Mouse (Mus musculus) hindbrain, embryonic 10.5 days (tissue): ENCODE results near the gene Smad3. TPM values are rescaled to one million over a fixed set of nuclear protein-coding genes. Genes with fewer than 3 reads are reported as not detected.

Experiments used
- DNase-seq: peaks from one replicate; pipeline ENCODE4 v3.0.0-alpha.2; 2017; ENCODE audit warnings: low spot score
- H3K27ac ChIP-seq: fragments of 300-500 bp; sonication (generic); 2 replicates; pipeline ENCODE4 v1.5.1; 2016; ENCODE audit warnings: mild to moderate bottlenecking, moderate library complexity
- H3K27me3 ChIP-seq: fragments of 300-500 bp; sonication (generic); 2 replicates; pipeline ENCODE4 v1.6.1; 2016; ENCODE audit warnings: mild to moderate bottlenecking; ENCODE audit not compliant: poor library complexity, insufficient read depth, severe bottlenecking
- H3K36me3 ChIP-seq: fragments of 300-500 bp; sonication (generic); 2 replicates; pipeline ENCODE4 v1.6.1; 2016; ENCODE audit warnings: mild to moderate bottlenecking, moderate library complexity
- H3K4me1 ChIP-seq: fragments of 300-500 bp; sonication (generic); replicated peaks from 2 replicates; pipeline ENCODE4 v1.6.1; 2016; ENCODE audit warnings: mild to moderate bottlenecking
- H3K4me3 ChIP-seq: fragments of 300-500 bp; sonication (generic); 2 replicates; pipeline ENCODE4 v1.5.1; 2016; ENCODE audit warnings: mild to moderate bottlenecking, moderate library complexity
- H3K9me3 ChIP-seq: fragments of 300-500 bp; sonication (generic); 2 replicates; pipeline ENCODE4 v1.6.1; 2016; ENCODE audit warnings: mild to moderate bottlenecking, moderate library complexity
- WGBS: fragments of 180-500 bp; shearing (Covaris S2); methylation state at CpG from one replicate; pipeline ENCODE4 v1.1.7; 2016; 5-methylcytosine and 5-hydroxymethylcytosine counted together
- polyA plus RNA-seq: library from polyadenylated mRNA; unstranded; fragments of >200 nt; fragmentation: Nextera tagmentation; extraction: Ambion mirVana; gene quantifications from 2 replicates; pipeline ENCODE4 v1.2.1, GENCODE M21; 2016

Smad3 gene
- polyA plus RNA-seq, 1 experiment from 2014 or later, result 24.2 TPM

DNA sequence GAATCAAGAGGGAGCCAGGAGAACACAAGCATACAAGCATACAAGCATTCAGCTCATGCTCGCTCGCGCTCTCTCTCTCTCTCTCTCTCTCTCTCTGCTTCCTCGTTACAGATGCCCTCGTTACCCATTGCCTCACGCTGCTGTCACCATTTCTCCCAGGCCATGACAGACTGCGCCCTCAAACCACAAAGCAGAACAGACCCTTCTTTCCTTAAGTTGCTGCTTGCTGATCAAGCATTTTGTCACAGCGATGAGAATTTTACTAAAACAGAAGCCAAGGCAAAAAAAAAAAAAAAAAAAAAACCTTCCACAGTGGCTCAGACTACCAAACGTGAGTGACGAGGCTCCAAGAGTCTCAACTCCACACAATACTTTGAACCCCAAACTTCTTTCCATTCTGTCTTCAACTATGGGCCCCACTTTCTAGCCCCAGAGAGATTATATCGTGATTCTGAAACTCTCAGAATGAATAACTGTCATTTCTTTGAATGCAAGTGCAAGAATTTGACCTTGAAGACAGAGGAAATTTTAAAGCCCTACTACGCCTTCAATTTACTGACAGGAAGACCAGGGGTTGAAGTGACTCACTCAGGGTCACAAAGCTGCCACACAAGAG is 19.6 kb downstream of the Smad3 start:
- 91% methylated on average over 12 of the region's 12 CpGs for WGBS
- H3K4me1 ChIP-seq, result peaks cover 93% of the 10 kb centered on the region

DNA sequence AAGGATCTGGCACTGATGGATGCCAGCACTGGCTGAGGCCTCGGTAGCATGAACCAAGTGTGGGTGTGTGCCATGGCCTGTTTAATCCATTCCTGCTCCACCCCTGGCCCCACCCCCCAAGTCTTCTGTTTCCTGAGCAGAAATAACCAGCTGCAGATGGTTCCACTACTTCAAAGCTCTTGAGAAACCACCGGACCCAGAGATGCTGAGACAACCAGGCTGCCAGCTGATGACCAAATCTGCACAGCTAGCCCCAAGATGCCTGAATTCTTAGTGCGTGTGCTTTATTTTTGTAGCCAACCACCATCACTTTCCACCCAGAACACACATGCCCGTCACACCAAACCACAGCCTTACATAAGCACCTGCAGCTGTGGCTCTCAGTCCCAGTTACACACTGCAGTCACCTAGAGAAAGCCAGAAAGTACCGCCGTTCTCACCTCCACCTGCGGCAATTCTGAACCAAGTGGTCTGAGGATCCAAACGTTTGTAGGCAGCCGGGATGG is 20.3 kb downstream of the Smad3 start:
- H3K4me1 ChIP-seq, result peaks cover 92% of the 10 kb centered on the region
- 80% methylated on average over 9 of the region's 9 CpGs for WGBS
- no peak for DNase-seq

More for the DNA sequence above, 19.6 kb downstream of the Smad3 start:
- Histone ChIP-seq H3K9me3 (no peaks in the 10 kb centered on the region), H3K27me3 (no peaks in the 10 kb centered on the region), H3K27ac (no peak overlapping the region), H3K36me3 (peaks cover 38% of the 10 kb centered on the region), H3K4me3 (no peak overlapping the region)
- DNase-seq, result no peak

DNA sequence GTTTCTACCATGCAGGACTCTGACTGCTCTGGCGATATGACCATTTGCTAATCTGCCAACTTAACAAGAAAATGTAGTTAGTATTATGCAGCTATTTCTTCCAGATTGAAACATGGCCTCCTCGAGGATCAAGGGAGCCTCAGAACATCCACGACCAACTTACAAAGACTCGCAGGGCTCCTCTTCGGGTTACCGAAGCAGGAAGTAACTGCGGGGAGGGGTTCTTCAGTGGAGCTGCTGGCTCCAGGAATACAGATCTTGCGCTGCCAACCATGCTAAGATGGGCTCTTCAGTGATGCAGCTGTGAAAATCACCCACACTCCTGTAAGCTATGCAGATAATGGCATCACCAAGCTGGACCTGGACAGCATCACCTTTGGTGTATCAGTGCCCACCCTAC is 23.5 kb downstream of the Smad3 start:
- Histone ChIP-seq H3K36me3 (peaks cover 37% of the 10 kb centered on the region), H3K27me3 (no peaks in the 10 kb centered on the region), H3K4me1 (peaks cover 79% of the 10 kb centered on the region), H3K9me3 (no peaks in the 10 kb centered on the region), H3K4me3 (no peak overlapping the region), H3K27ac (no peak overlapping the region)
- no peak for DNase-seq
- WGBS, result 87% methylated on average over 8 of the region's 8 CpGs

More for the DNA sequence above, 20.3 kb downstream of the Smad3 start:
- Histone ChIP-seq H3K36me3 (peaks cover 44% of the 10 kb centered on the region), H3K27ac (no peak overlapping the region), H3K9me3 (no peaks in the 10 kb centered on the region), H3K4me3 (no peak overlapping the region), H3K27me3 (no peaks in the 10 kb centered on the region)

DNA sequence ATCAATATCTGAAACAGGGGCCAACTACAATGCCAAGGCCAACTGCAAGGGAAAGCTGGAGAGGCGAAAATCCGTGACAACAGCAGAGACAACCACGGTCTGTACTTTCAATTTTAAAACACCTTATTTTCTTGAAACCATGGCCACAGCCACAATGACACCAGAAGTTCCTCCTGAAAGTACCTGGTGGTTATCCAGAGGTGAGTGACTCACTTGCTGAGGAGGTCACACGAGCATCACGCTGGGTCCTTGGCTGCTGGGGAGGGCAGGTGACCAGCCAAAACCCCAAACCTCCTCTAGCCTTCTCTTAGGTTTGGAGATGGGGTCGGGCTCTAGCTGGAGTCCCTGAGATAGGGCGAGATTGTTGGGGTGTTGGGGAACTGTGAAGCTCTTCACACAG is 25.1 kb downstream of the Smad3 start:
- 92% methylated on average over 7 of the region's 7 CpGs for WGBS
- Histone ChIP-seq H3K9me3 (no peaks in the 10 kb centered on the region), H3K4me3 (no peak overlapping the region), H3K27ac (no peak overlapping the region), H3K4me1 (peaks cover 72% of the 10 kb centered on the region), H3K27me3 (no peaks in the 10 kb centered on the region), H3K36me3 (peaks cover 33% of the 10 kb centered on the region)
- no peak for DNase-seq

DNA sequence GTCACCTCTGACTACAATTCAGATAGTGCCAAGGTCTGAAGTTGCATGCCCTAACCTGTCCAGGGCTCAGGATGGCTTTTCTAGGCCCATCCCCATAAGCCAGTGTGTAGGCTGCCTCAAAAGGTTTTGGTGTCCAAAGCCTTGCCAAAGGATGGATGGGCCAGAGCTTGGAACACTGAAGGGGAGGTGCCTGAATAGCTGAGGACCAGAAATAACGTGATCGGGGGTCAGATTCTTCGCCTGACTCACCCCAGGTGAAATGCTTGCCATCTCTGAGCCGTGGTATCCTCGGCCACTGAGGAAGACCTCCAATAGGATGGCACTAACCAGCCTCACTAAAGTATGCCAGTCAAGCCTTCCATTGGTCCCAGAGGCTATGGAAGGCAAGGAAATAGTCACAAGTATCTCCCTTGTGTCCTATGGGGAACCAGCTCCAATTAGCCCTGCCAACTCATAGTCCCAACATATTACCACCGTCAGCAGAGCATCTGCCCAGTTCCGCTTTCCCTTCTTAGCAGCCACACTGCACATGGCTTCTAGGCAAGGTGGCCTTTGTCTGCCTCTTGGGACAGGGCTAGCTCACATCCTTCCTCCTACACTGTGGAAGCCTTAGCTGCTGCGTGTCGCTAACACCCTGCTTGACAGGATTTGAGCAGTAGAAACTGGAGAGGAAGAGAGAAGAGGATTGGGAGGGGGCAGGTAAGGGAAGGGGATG is 26.5 kb downstream of the Smad3 start:
- H3K36me3 ChIP-seq, result peaks cover 37% of the 10 kb centered on the region
- H3K4me1 ChIP-seq, result peaks cover 70% of the 10 kb centered on the region
- H3K27ac ChIP-seq, result peak overlapping the region; percentile 6; the same call in 1 of the 2 replicates
- no peak overlapping the region for H3K4me3 ChIP-seq
- no peaks in the 10 kb centered on the region for H3K9me3 ChIP-seq
- no peaks in the 10 kb centered on the region for H3K27me3 ChIP-seq
- 91% methylated on average over 9 of the region's 9 CpGs for WGBS
- DNase-seq, result no peak

DNA sequence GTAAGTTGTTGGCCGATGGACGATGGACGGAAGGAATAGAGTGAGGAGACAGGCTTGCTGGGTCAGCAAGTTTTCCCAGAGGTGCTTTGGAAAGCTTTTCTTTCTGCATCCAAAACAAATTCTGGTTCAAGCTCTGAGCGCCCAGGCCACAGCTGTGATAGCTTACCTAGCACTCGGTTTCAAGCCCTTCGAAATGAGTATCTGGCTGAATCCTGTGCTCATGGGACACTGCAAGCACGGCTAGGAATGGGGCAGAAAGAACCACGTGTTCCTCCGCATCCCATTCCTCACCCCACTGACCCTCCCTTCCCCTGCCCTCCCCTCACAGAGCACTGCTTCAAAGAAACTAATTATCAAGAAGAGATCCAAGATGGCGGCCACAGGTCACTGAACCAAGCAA is 28.8 kb downstream of the Smad3 start:
- H3K9me3 ChIP-seq, result no peaks in the 10 kb centered on the region
- H3K27ac ChIP-seq, result no peak overlapping the region
- 84% methylated on average over 10 of the region's 10 CpGs for WGBS
- H3K4me1 ChIP-seq, result peaks cover 52% of the 10 kb centered on the region
- H3K4me3 ChIP-seq, result no peak overlapping the region
- no peaks in the 10 kb centered on the region for H3K27me3 ChIP-seq
- H3K36me3 ChIP-seq, result peaks cover 49% of the 10 kb centered on the region
- no peak for DNase-seq

DNA sequence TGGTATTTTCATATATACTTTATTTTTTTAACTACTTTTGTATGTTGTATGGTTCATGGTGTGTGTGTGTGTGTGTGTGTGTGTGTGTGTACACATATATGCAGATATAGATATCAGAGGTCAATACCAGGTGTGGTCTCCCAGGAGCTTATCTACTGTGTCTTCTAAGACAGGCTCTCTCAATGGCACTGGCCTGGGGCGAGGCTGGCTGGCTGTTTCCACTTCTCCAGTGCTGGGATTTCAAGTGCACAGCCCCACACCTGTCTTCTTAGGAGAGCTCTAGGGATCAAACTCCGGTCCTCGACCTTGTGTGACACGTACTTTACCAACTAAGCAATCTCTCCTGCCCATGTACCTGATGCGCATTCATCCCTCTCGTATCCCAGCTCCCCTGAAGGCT is 30.7 kb downstream of the Smad3 start:
- Histone ChIP-seq H3K4me3 (no peak overlapping the region), H3K36me3 (peaks cover 37% of the 10 kb centered on the region), H3K27me3 (no peaks in the 10 kb centered on the region), H3K9me3 (no peaks in the 10 kb centered on the region), H3K27ac (no peak overlapping the region), H3K4me1 (peaks cover 50% of the 10 kb centered on the region)
- WGBS, result 92% methylated on average over 6 of the region's 6 CpGs
- no peak for DNase-seq

DNA sequence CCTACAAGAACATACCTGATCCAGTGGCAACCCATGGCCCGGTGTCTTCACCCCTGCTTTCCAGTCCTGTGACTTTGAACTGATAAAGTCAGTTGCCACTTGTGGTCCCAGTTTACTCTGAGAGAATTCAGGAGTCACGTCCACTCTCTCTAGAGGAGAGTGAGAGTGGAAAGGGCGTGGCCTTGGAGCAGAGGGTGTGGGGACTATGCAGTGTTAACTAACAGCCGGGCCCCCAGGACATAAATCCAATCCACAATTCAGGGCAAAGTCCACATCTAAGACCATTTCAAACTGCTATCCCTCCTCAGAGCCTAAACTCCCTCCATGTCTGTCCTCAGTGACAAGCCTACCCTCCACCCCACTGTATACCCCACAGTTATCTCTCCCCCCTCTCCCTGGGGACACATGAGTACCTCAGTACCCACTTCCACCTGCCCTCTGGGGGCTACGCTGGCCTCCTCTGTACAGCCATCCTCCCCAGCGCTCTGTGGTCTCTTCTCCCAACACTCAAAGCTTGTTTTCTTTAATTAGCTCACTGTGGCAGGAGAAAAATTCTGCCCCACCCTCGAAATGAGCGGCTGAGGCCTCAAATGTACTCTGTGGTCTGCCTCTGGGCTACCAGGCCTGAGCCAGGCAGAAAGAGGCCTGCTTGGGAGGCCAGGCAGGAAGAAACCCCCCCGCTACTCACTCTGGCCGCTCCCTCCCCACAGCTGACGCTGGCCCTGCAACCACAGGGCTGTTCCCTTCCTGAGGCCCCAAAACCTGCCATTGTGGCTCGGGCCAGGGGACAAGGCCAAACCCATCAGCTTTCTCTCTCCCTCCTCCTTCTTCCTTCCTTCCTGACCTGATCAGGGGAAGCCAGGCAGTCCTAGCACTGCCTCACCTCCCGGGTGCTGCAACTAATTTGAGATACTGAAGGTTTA is 31.4 kb downstream of the Smad3 start:
- no peaks in the 10 kb centered on the region for H3K27me3 ChIP-seq
- no peak for DNase-seq
- H3K36me3 ChIP-seq, result peaks cover 35% of the 10 kb centered on the region
- no peaks in the 10 kb centered on the region for H3K9me3 ChIP-seq
- H3K4me3 ChIP-seq, result no peak overlapping the region
- WGBS, result 70% methylated on average over 13 of the region's 13 CpGs
- peaks cover 50% of the 10 kb centered on the region for H3K4me1 ChIP-seq
- peak overlapping the region; percentile 50; the same call in 1 of the 2 replicates for H3K27ac ChIP-seq

DNA sequence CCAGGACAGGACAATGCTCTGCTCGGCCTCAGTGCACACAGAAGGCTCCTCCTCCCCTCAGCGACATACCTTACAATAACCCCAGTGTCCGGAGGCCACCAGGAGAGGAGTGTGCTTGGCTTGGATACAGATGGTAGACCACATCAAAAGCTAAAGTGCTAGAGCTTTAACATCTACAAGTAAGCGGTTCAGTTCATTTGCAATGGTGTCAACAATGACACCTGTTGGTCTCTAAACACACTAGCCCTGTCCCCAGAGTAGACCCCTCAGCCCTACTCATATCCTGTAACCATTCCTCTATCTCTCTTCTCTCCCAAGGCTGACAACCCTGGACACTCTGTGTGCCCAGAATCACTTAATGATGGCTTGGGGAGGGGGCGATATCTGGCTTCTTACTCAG is 33.0 kb downstream of the Smad3 start:
- DNase-seq, result no peak
- Histone ChIP-seq H3K27ac (no peak overlapping the region), H3K4me1 (peaks cover 58% of the 10 kb centered on the region), H3K36me3 (peaks cover 35% of the 10 kb centered on the region), H3K4me3 (no peak overlapping the region), H3K9me3 (no peaks in the 10 kb centered on the region), H3K27me3 (no peaks in the 10 kb centered on the region)
- 91% methylated on average over 5 of the region's 5 CpGs for WGBS

DNA sequence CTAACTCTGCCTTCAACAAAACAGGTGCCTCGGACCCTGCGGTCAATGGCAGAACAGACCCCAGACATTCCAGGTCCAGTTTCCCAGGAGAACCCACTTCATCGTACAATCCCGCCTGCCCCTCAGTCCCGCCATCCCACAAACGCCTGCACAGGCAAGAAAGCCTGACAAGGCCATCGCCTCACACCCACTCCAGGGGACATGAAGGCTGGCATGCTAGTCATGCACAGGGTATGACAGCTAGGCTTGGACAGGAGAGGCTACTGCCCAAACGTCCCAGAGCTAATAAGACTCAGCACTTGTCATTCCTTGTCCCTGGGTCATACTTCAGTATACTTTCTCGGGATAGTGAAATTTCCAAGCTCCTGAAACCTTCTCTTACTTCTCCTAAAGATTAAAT is 34.9 kb downstream of the Smad3 start:
- Histone ChIP-seq H3K27me3 (no peaks in the 10 kb centered on the region), H3K9me3 (no peaks in the 10 kb centered on the region), H3K36me3 (peaks cover 41% of the 10 kb centered on the region), H3K27ac (no peak overlapping the region), H3K4me1 (peaks cover 52% of the 10 kb centered on the region), H3K4me3 (no peak overlapping the region)
- DNase-seq, result no peak
- WGBS, result 83% methylated on average over 9 of the region's 9 CpGs

DNA sequence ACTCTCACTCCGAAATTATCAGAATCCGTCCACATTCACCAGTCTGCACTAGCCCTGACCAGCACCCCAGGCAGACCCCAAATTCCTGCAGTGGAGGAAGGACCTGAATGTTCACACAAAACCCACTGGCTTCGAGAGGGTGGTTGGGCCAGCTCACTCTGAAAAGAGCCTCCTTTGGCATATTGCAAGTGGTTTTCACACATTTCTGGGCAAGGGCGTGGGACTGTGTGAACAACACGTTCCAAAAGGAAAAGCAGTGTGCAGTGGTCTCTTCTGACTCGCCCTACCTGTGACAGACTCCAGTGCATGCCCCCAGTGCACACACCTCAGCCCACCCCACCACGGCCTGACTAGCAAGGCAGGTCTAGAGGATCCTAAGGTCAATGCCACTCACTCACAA is 35.4 kb downstream of the Smad3 start:
- no peak overlapping the region for H3K4me3 ChIP-seq
- no peak for DNase-seq
- H3K4me1 ChIP-seq, result peaks cover 56% of the 10 kb centered on the region
- no peaks in the 10 kb centered on the region for H3K27me3 ChIP-seq
- peak overlapping the region; percentile 31; the same call in 1 of the 2 replicates for H3K27ac ChIP-seq
- H3K36me3 ChIP-seq, result peaks cover 41% of the 10 kb centered on the region
- no peaks in the 10 kb centered on the region for H3K9me3 ChIP-seq
- WGBS, result 94% methylated on average over 7 of the region's 7 CpGs

DNA sequence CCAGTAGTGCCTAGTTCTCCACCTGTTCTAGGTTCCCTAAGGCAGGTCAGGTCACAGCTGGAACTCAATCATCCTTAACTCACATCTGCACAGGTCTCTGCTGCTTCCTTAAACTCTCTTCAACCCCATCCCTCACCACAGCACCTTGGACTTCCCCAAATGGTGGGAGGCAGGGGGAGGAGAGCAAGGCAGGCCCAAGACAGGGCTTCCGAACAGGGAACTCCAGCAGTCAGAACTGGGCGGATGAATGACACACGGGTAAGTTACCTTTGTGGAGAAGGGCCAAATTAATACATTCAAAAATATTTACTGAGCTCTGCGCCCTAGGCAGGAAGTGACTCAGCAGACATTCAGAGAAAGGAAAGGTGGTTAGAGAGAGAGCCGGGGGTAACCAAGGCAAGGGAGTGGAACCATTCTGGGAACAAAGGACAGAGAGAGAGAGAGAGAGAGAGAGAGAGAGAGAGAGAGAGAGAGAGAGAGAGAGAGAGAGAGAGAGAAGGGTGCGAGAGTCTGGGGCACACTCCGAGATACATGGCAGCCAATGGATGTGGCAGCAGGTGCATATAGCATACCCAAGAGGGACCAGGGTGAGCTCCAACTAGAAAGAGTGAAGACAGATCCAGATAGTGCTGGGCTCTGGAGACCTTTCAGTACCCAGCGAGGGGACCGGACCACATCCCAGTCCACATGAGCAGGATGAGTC is 36.1 kb downstream of the Smad3 start:
- DNase-seq, result no peak
- Histone ChIP-seq H3K27ac (peak overlapping the region; percentile 31), H3K9me3 (no peaks in the 10 kb centered on the region), H3K4me3 (no peak overlapping the region), H3K4me1 (peaks cover 56% of the 10 kb centered on the region), H3K36me3 (peaks cover 41% of the 10 kb centered on the region), H3K27me3 (no peaks in the 10 kb centered on the region)
- WGBS, result 91% methylated on average over 9 of the region's 9 CpGs
